Mouse (Mus musculus) layer of hippocampus, adult 2 months (tissue): ENCODE measurements around the gene Grk2. TPM values are rescaled to one million over a fixed set of nuclear protein-coding genes. Genes with fewer than 3 reads are reported as not detected.

ENCODE experiments used
- DNase-seq, 2 experiments: peaks; one replicate each; pipeline ENCODE4 v3.0.0; 2022; ENCODE audit warnings: low spot score in 2 of 2
- H3K27ac ChIP-seq: fragments of 200-600 bp; 2 replicates; pipeline ENCODE4 v1.8.1; 2022
- H3K4me3 ChIP-seq: fragments of 200-600 bp; 2 replicates; pipeline ENCODE4 v1.8.1; 2022; ENCODE audit warnings: mild to moderate bottlenecking
- CTCF ChIP-seq: fragments of 200-600 bp; conservative IDR thresholded peaks from 2 replicates; pipeline ENCODE4 v1.8.1; 2022; ENCODE audit warnings: antibody characterized with exemption, mild to moderate bottlenecking, moderate library complexity
- total RNA-seq, 2 experiments: library from RNA; stranded (reverse); gene quantifications; 2 replicates each; pipeline ENCODE4 v1.2.3; 2021

Grk2 gene
- total RNA-seq, 2 experiments from 2014 or later: 181 to 201 TPM

DNA sequence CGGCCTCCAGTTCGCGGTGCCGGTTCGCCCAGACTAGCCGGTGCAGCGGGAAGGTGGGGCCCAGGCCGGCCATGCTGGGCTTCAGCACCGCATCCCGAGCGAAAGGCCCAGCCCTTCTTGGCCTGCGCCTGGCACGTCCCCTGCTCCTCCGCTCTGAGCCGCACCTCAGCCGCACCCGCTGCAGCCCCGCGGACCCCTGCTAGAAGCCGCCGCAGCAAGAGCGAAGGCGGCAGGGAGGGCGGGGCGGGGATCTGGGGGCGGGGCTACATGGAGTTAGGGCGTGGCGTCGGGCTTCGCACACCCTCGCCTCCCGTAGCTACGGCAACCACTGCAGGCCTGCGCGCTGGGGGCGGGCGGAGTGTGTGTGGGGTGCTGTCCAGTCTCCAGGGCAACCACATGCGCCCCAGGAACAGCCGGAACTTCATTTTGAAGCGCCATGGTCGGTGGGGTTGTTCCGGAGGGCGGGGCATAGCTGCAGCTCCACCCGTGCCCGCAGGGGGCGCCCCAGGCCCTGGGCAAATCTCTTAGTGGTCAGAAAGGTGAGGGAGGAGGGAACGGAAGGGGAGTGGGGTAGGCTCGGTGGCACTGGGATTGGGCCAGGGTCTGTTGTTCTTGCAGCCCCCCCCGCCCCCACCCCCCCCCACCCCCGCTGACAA is 23.0 kb downstream of the Grk2 start, which contains the start of gene Ankrd13d:
Ankrd13d (minus strand) TSS at position 240 of the 656 bp plus-strand sequence.
- Histone ChIP-seq H3K4me3 (peak within 1 kb of the TSS; percentile 89), H3K27ac (peak within 1 kb of the TSS; percentile 91)
- DNase-seq: peak; percentile 89 to 95
- TF ChIP-seq CTCF: peak; percentile 87

DNA sequence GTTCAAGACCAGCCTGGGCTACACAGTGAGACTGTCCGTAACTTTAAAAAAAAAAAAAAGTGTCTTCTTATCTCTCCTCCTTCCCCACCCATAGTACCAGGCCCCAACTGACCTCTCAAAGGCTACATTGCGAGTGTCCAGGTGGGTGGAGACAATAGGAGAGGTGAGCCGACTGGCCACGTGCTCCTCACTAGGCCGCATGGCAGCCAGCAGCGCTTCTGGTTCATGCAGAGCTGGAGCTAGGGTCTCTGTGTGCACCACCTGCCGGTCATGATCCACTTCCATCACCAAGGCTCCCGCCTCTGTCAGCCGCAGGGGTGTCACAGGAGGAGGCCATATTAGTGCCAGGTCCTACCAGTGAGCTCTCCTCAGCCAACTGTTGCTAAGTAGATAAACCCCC is 25.6 kb downstream of the Grk2 start:
- Histone ChIP-seq H3K4me3 (no peak overlapping the region), H3K27ac (no peak overlapping the region)
- DNase-seq: no peak
- no peak for TF ChIP-seq CTCF

GRCm38 (mm10) chr19:4279487-4279886 is 26.5 kb downstream of the Grk2 start:
- H3K27ac ChIP-seq: no peak overlapping the region
- no peak for DNase-seq
- no peak overlapping the region for H3K4me3 ChIP-seq
- peak; percentile 65 for TF ChIP-seq CTCF

- no peak overlapping the region for H3K27ac ChIP-seq
- TF ChIP-seq CTCF: no peak
- DNase-seq: no peak
- no peak overlapping the region for H3K4me3 ChIP-seq
Measured at GRCm38 (mm10) chr19:4270972-4271371, 35.0 kb downstream of the Grk2 start.

GRCm38 (mm10) chr19:4270187-4270586 is 35.8 kb downstream of the Grk2 start:
- no peak for TF ChIP-seq CTCF
- H3K27ac ChIP-seq: no peak overlapping the region
- DNase-seq: no peak
- no peak overlapping the region for H3K4me3 ChIP-seq

GRCm38 (mm10) chr19:4268566-4269361 is 37.3 kb downstream of the Grk2 start, which contains the start of gene Ssh3:
TSS of gene Ssh3 (minus strand) at chr19:4269180.
- peak within 1 kb of the TSS; percentile 64 for H3K4me3 ChIP-seq
- peak; percentile 68 for DNase-seq
- H3K27ac ChIP-seq: peak within 1 kb of the TSS; percentile 84
- TF ChIP-seq CTCF: no peak

GRCm38 (mm10) chr19:4265956-4266355 is 40.1 kb downstream of the Grk2 start:
- Histone ChIP-seq H3K27ac (no peak overlapping the region), H3K4me3 (no peak overlapping the region)
- TF ChIP-seq CTCF: peak; percentile 30
- DNase-seq: no peak

- DNase-seq: no peak
- H3K27ac ChIP-seq: no peak overlapping the region
- no peak overlapping the region for H3K4me3 ChIP-seq
- TF ChIP-seq CTCF: no peak
Measured at GRCm38 (mm10) chr19:4264171-4264780, 41.7 kb downstream of the Grk2 start.

GRCm38 (mm10) chr19:4263702-4264101 is 42.3 kb downstream of the Grk2 start:
- TF ChIP-seq CTCF: no peak

GRCm38 (mm10) chr19:4262756-4263155 is 43.3 kb downstream of the Grk2 start:
- DNase-seq: no peak
- no peak for TF ChIP-seq CTCF
- H3K4me3 ChIP-seq: no peak overlapping the region
- H3K27ac ChIP-seq: no peak overlapping the region

More at GRCm38 (mm10) chr19:4263702-4264101, 42.3 kb downstream of the Grk2 start:
- Histone ChIP-seq H3K27ac (no peak overlapping the region), H3K4me3 (no peak overlapping the region)
- DNase-seq: no peak

DNA sequence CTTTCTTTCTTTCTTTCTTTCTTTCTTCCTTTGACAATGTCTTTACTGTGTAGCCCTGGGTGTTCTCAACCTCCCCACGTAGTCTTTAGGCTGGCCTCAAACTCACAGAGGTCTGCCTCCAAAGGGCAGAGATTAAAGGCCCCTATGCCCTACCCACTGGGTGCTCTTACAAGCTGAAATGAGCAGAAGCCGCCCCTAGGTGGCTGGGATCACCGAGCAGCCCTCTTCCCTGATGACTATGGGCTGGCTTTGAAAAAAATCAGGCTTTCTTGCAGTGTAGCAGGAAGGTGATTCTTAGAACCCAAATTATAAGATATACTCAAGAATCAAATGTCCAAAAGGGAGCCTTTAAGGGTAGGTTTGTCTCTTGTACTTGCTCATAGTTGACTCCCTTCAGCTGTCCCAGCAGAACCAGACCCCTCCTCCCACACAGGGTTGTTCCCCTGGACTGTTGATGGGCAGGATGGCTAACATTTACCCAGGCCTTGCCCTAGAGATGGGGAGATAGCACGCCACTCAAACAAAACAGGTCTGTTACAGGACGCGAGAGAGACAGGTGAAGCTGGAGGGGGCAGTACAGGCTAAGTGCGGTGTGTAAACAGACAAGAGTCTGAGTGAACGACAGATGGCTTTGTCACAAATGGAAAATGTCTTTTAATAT is 44.9 kb downstream of the Grk2 start:
- no peak overlapping the region for H3K4me3 ChIP-seq
- no peak overlapping the region for H3K27ac ChIP-seq
- peak; percentile 57 for TF ChIP-seq CTCF
- no peak for DNase-seq

- DNase-seq: no peak
- TF ChIP-seq CTCF: no peak
- peak overlapping the region; percentile 87 for H3K27ac ChIP-seq
Measured at GRCm38 (mm10) chr19:4257897-4258252, 48.1 kb downstream of the Grk2 start.

More at GRCm38 (mm10) chr19:4257897-4258252, 48.1 kb downstream of the Grk2 start:
- H3K4me3 ChIP-seq: peak overlapping the region; percentile 91
